Mouse (Mus musculus) spleen, adult 2 months (tissue): ENCODE data around the gene Ppp3cb. TPM values are rescaled to one million over a fixed set of nuclear protein-coding genes. Genes with fewer than 3 reads are reported as not detected.
"Not testable (repeated sequence)": the region's sequence is repeated elsewhere in the genome, so short reads cannot be mapped to it uniquely, and the experiment has no call there.

Experiments used
- DNase-seq, 2 experiments: peaks; one replicate each; pipeline versions ENCODE4 v3.0.0 to v3.0.0-alpha.2; 2012 to 2021; ENCODE audit warnings: low spot score in 2 of 2, low read depth in 1 of 2
- H3K27ac ChIP-seq: fragments of 200-500 bp; 2 replicates; pipeline ENCODE4 v1.5.1; 2012; ENCODE audit warnings: low read length, inconsistent platforms; ENCODE audit not compliant: insufficient read depth
- H3K27me3 ChIP-seq: fragments of 200-500 bp; 2 replicates; pipeline ENCODE4 v1.6.1; 2012; ENCODE audit warnings: mild to moderate bottlenecking, moderate library complexity, low read length, inconsistent platforms; ENCODE audit not compliant: control insufficient read depth, insufficient read depth
- H3K36me3 ChIP-seq: fragments of 200-500 bp; 2 replicates; pipeline ENCODE4 v1.6.1; 2012; ENCODE audit warnings: mild to moderate bottlenecking, low read length, inconsistent platforms; ENCODE audit not compliant: control insufficient read depth, insufficient read depth
- H3K4me1 ChIP-seq: fragments of 200-500 bp; 2 replicates; pipeline ENCODE4 v1.6.1; 2011; ENCODE audit warnings: inconsistent platforms; ENCODE audit not compliant: control insufficient read depth, insufficient read depth, insufficient read length
- H3K4me3 ChIP-seq: fragments of 200-500 bp; 2 replicates; pipeline ENCODE4 v1.5.1; 2011; ENCODE audit warnings: mild to moderate bottlenecking, inconsistent platforms; ENCODE audit not compliant: insufficient read depth, insufficient read length; ENCODE audit errors: extremely low read depth
- CTCF ChIP-seq: fragments of 200-500 bp; IDR thresholded peaks from 2 replicates; pipeline ENCODE4 v1.5.1; 2011; ENCODE audit warnings: mild to moderate bottlenecking, inconsistent platforms; ENCODE audit not compliant: insufficient read depth, insufficient read length, insufficient replicate concordance; ENCODE audit errors: extremely low read depth
- POLR2A ChIP-seq: fragments of 200-500 bp; IDR thresholded peaks from 2 replicates; pipeline ENCODE4 v1.6.1; 2011; ENCODE audit warnings: low read depth, low read length, inconsistent platforms
- WGBS: fragments of 180-500 bp; shearing (Covaris S2); methylation state at CpG from one replicate; pipeline ENCODE4 v1.1.7; 2018; 5-methylcytosine and 5-hydroxymethylcytosine counted together
- polyA plus RNA-seq: library from polyadenylated mRNA; depleted of rRNA; stranded (reverse); fragments of >200 nt; gene quantifications from 2 replicates; pipeline ENCODE4 v1.2.3, GENCODE M21; 2012; rRNA removed

Gene Ppp3cb
- polyA plus RNA-seq = 6.0 and 6.5 TPM in 2 replicates

DNA sequence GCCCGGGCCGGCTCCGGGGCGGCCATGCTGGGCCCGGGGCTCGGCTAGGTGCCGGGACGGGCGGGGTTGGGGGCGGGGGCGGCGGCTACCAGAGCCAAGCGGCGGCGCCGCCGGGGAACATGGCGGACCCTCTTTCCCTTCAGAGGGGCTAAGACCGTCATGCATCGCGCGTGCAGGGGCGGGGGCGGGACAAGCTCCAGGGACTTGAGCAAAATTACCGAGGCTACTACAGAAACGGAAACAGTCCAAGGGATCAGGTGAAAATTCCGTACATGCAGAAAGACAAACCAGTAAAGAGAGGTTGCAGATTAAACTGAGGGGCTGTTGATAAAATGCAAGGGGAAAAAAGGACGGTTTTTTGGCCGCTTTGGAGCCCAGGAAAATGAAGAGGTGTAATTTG, at the start of gene Ppp3cb:
Gene Ppp3cb, minus strand, starts transcription at position 159 of the 400 bp plus-strand sequence.
- Histone ChIP-seq H3K27ac (peak within 1 kb of the TSS; percentile 96), H3K27me3 (no peaks in the 10 kb centered on the region), H3K4me1 (no peaks in the 10 kb centered on the region), H3K36me3 (no peaks in the 10 kb centered on the region), H3K4me3 (peak within 1 kb of the TSS; percentile 86)
- DNase-seq = peak; percentile 73 to 82
- no peak for TF ChIP-seq POLR2A
- TF ChIP-seq CTCF = no peak
- WGBS = under 1% methylated on average over 29 of the region's 29 CpGs

DNA sequence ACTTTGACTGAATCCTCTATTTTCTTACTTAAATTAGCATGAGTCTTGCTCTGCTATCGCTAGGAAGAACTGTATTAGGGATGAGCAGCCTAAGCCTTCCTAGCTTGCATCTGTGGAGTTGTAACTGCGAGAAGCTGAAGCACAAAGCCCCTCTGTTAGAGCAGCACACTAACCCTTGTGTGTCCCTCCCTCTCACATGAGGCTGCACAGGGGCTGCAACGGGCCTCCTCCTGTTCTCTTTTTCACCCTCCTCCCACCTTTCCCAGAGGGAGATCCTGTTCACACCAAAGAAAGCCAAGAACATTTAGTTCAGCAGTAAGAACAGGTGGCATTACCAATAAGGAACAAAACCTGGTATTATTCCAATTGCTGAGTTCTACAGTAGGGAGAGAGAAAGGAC, 49.4 kb upstream of the Ppp3cb start:
- TF ChIP-seq POLR2A (no peak), CTCF (no peak)
- Histone ChIP-seq H3K4me3 (no peak overlapping the region), H3K27ac (no peak overlapping the region), H3K4me1 (no peaks in the 10 kb centered on the region), H3K27me3 (no peaks in the 10 kb centered on the region), H3K36me3 (no peaks in the 10 kb centered on the region)
- WGBS = 82% methylated on average over 3 of the region's 3 CpGs
- no peak for DNase-seq

- no peak for DNase-seq
- WGBS = 79% methylated on average over 5 of the region's 5 CpGs
- Histone ChIP-seq H3K4me1 (no peaks in the 10 kb centered on the region), H3K27ac (no peak overlapping the region), H3K27me3 (no peaks in the 10 kb centered on the region), H3K36me3 (no peaks in the 10 kb centered on the region), H3K4me3 (no peak overlapping the region)
- TF ChIP-seq CTCF (no peak), POLR2A (no peak)
These were observed 41.1 kb upstream of the Ppp3cb start for GRCm38 (mm10) chr14:20587458-20587857.

- no peak for DNase-seq
- Histone ChIP-seq H3K27me3 (no peaks in the 10 kb centered on the region), H3K27ac (no peak overlapping the region), H3K4me1 (no peaks in the 10 kb centered on the region), H3K4me3 (no peak overlapping the region), H3K36me3 (no peaks in the 10 kb centered on the region)
- 82% methylated on average over 6 of the region's 6 CpGs for WGBS
- TF ChIP-seq CTCF (no peak), POLR2A (no peak)
These were observed 32.5 kb upstream of the Ppp3cb start for GRCm38 (mm10) chr14:20578822-20579407.

GRCm38 (mm10) chr14:20576179-20576578, 29.8 kb upstream of the Ppp3cb start:
- Histone ChIP-seq H3K4me1 (no peaks in the 10 kb centered on the region), H3K36me3 (no peaks in the 10 kb centered on the region), H3K4me3 (no peak overlapping the region), H3K27me3 (no peaks in the 10 kb centered on the region), H3K27ac (no peak overlapping the region)
- 60% methylated on average over 7 of the region's 7 CpGs for WGBS
- peak; percentile 39 to 71 for DNase-seq
- TF ChIP-seq CTCF = peak; percentile 48; the same call in 1 of the 2 replicates
- TF ChIP-seq POLR2A = no peak

GRCm38 (mm10) chr14:20573196-20573595, 26.8 kb upstream of the Ppp3cb start:
- not testable (repeated sequence) for H3K36me3 ChIP-seq, H3K27ac ChIP-seq, H3K4me1 ChIP-seq, DNase-seq, H3K27me3 ChIP-seq, H3K4me3 ChIP-seq
- 97% methylated on average over 3 of the region's 3 CpGs for WGBS

DNA sequence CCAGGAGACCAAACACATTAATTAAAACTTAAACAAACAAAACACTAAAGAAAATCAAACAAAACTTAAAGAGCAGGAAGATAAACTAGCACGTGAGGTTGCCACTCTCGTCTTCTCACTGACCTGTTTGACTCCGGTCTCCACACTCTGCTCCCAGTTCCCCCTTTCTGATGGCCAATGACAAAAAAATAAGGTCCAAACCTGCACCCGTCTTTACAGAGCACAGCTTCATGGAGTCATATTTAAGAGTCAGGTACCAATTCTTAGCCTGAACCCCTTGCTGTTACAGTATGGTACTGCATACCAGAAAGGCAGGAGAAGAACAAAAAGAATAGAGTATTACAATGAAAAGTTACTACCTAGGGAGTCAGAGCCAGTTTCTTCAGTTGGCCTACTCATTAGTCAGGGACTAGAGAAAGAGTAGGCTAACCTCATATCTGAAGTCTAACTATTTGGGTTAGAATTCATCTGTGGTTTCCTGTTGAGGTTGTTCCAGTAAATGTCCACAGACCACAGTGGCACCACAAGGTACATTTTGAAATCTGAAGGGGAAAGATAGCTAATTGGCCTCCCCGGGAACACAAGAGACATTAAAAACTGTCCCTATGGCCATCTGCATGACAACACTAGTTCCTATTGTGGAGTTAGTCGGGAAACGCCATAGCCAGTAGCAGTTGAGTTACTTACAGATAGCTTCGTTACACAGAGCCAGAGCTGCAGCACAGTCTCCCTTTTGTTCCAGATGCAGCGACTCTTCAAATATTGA, 19.1 kb upstream of the Ppp3cb start:
- no peak overlapping the region for H3K4me3 ChIP-seq
- no peaks in the 10 kb centered on the region for H3K27me3 ChIP-seq
- DNase-seq = no peak
- no peaks in the 10 kb centered on the region for H3K36me3 ChIP-seq
- no peaks in the 10 kb centered on the region for H3K4me1 ChIP-seq
- 39% methylated on average over 9 of the region's 9 CpGs for WGBS
- no peak overlapping the region for H3K27ac ChIP-seq
- no peak for TF ChIP-seq POLR2A
- no peak for TF ChIP-seq CTCF
